Mouse (Mus musculus): Measurements from ENCODE around the gene Vps13d. TPM values are rescaled to one million over a fixed set of nuclear protein-coding genes. Genes with fewer than 3 reads are reported as not detected.
A peak's percentile ranks its signal among the peaks of the same experiment; 100 is the strongest.

Gene Vps13d
- polyA plus RNA-seq, 2 experiments from 2014 or later = 19.0 to 20.6 TPM

DNA sequence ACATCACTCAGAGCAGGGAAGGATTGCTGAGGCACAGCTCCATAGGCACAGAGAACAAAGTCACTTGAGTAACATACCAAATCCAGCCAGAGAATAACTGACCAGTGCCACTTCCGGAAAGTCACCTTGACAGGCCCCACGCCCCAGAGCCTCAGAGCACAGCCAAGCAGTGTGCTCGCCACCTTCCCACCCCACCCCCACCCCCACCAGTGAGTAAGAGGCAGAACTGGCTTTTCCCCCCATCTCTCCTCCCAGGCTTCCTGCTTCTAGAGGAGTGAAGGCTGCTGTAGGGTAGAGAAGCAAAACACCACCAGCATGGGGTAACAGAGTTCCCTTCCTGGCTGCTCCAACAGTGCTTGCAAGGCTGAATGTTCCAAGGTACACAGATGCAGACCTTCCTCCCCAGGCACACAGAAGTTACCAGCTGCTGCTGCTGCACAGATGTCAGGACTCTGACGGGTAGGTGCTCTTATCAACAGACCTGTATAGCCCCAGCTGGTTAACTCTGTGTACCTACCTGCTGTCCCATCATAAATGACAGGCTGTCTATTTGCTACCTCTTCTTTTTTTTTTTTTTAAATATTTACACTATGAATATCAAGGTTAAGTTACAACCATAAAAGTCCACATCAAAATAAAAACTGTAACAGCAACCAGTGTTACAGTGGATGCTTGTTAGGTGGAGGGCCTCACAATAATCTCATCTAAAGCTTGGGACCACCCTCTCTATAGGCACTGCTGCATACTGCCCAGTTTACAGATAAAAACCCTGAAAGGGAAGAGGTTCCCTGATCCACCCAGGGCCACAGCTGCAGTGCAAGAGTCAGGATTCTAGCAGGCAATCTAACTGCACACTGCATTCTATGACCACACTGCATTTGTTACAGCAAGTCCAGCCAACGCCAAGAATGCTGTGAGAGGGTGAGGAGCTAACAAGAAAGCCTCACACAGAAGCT lies 47.5 kb downstream of the Vps13d start:
- ATAC-seq = no peak

DNA sequence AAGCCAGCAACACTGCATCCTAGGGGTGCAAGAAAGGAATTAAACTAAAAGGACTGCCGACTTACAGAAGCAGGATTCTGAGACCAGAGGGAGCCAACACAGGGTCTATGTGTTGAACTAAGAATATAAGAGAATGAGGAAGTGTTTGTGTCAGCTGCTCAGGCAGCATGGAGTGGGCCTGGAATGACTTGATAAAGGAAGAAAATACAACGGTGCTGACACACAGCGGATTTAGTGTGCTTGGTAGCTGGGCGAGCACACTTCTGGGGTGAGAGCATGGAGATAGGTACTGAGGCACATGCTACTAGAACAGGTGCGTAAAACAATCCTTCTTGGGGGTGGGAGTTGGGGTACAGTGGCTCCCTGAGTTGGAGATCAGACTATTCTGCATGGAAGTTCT lies 51.3 kb downstream of the Vps13d start:
- no peak for ATAC-seq

DNA sequence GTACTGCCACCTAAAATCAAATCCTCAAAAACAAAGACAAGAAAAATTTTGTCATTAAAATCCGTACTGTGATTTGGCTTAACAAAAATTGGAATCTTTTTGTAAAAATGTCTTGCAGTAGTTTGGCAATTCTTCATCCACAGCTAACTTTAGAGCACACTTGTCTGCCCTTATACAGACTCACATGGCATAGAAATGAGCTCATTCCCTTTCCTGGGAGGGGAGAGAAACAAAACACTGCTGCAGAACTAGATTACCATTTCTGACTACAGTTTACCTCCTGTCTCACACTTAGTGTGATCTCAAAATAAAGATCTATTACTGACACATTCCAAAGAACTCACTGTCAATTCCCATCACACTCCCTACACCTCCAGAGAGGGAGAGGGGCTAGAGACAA lies 58.1 kb downstream of the Vps13d start:
- no peak for ATAC-seq

GRCm38 (mm10) chr4:145135473-145135872 lies 59.3 kb downstream of the Vps13d start:
- ATAC-seq = no peak

- ATAC-seq = no peak
Measured at GRCm38 (mm10) chr4:145130772-145131171, 64.0 kb downstream of the Vps13d start.

DNA sequence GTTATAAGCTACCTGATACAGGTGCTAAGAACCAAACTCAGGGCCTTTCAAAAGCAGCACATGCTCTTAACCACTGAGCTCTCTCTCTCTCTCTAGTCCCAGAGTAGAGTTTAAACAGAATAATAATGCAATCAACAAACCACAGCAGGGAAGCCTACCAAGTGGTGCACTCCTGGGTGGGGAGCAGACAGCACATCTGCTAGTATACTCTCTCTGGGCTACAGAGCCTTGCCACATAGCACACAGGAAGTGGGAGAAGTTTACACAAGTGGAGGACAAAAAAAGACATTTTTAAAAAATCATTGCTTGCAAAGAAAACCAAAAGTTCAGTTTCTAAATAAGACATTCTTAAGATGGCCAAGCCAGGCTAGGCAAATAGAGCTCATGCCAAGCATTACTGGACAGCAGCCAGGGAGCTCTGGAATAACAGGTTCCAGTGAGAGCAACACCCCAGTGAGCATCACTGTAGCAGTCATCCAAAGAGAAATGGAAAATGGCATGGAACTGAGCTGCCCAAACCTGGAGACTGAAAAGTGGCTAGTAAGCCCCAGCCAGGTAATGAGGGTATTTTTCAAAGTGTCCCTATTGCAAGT lies 64.8 kb downstream of the Vps13d start:
- ATAC-seq = no peak

DNA sequence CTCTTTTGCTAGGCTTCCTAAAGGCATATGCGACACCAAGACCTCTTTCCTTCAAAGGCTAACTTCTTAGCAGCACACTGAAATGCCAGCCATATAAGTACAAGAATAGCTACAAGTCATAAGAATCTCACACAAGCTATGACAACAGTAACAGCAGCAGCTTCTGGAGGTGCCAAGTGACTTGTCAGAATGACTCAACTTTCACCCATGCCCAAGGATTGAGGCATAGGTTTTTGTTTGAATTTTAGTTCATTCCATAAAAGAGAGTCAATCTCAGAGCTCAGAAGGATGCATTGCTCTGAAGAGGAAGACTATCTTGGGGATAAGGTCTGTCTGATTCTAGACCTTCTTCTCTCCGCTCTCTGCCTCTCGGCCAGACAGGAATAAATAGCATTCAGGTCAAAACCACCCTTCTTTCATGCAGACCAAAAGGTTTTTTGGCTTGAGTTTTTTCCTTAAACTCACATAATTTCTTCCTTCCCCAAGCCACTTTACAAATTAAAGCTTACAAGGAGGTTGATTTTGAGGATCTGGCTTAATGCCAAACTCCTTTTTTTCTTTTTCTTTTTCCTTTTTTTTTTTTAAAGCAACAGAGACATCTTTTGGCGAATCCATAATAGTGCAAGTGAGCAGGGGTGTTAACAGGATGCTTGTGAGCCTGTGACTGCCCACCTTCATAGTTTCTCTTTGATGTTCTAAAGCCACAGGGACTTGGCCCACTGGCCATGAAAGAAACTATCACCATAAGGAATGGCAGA lies 69.2 kb downstream of the Vps13d start:
- no peak for ATAC-seq

DNA sequence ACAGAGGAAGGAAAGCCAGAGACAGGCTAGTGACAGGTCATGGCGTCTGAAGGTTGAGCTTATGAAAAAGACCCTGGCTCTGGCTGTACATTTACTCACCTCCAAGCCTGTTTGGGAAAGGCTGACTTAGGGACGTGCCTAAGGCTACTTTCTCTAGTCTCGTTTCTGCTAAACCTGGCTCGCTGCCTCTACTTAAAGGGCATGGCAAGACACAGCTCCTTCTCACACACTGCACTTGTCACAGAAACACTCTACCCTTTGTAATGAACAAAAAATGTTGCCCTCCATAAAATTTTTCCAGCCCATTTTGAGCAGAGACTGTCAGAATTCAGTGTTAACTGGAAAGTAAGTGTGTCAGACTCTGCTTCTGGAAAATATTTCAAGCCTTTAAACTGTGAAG lies 70.4 kb downstream of the Vps13d start:
- ATAC-seq = no peak

- ATAC-seq = no peak
Measured at GRCm38 (mm10) chr4:145111641-145112040, 83.2 kb downstream of the Vps13d start.

GRCm38 (mm10) chr4:145110736-145111135 lies 84.1 kb downstream of the Vps13d start:
- ATAC-seq = no peak

- no peak for ATAC-seq
Measured at GRCm38 (mm10) chr4:145106796-145107195, 88.0 kb downstream of the Vps13d start.

DNA sequence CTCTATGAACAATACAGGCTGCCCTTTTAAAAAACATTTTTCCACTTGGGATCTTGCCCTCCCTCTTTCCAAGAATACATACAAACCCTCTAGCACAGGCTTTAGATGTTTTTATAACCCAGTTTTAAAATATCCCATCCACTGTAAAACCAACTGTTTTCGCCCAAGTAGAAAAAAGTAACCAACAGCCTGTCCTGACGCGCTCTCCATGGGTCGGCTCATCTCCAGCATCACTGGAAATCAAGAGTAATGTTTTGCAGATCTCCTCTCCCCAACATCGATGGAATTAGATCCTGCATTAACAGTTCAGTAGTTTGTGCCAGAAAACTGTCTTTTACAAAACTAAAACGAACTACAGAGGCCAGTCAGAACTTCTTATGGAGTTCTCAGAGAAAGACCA lies 89.5 kb downstream of the Vps13d start:
- ATAC-seq = no peak

DNA sequence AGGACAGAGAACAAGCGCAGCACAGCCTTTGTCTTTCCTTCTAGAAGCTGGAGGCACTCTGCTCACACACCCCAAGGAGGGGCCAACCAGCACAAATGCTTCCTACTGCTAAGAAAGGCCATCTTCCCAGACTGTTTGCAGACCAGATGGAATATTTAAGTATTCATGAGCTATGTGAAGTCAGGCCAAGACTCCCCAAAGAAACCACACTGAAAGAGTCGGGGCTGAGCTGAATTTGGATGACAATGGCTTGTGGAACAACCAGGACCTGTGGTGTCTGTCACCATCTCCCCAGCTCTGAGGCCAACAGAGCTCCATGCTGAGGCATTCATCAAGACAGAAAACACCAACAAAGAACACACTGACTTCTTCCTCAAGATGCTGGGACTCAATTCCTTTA lies 89.9 kb downstream of the Vps13d start:
- no peak for ATAC-seq

- ATAC-seq = no peak
Measured at GRCm38 (mm10) chr4:145103617-145104016, 91.2 kb downstream of the Vps13d start.

DNA sequence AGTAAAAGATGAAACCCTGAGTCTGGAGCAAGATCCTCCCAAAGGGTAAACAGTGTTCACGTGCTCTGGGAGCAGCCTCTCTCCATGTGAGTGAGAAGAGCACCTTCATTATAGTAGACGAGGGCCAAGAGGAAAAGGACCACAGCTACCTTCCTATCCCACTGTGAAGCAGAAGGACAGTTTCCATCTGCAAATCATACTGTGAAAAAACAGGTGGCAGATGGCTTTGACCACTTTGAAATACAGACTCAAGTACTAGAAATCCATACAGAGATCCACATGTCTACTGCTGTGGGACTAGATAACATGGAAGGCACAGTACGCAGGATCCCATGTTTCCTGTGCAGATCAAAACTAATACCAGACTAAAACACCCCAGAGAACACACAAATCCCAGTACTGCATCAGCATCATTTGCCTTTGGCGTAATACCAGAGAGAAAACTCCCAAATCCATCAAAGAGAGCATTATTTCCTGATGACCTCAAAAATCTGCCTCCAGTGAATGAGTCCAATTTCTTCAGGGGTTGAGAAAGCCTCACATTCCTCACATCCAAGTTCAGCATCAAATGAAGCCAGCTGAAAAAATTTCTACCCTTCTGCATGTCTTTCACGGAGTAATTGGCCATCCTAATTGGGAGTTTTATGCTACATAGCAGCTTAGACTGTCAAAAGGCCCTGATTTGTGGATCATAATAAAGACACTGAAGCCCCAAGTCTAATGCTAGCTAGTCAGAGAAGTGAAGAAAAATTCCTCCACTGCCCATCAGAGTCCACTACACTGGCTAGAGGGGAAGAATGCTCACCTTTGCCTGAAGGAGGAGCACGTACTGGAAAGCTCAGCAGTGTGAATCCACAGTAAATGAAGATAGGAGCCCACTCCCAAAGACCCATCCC lies 92.7 kb downstream of the Vps13d start:
- no peak for ATAC-seq

DNA sequence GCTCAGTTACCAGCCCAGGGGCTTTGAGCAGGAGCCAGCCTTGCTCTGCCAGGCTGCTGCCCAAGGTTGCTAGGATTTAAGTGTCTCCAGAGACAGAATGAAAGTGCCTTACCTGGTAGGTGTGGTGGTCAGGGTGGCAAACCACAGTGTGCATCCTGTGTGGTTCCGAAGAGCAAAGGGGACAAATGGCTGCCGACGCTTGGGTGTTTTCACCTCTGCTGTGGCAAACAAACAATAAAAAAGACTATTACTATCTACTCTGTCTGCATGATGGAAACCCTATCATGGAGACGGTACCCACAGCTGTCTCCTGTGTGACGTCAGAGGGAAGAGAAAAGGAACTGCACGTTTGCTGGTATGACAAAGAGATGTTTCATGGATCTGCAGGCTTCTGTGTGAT lies 95.0 kb downstream of the Vps13d start:
- ATAC-seq = peak; percentile 23

- no peak for ATAC-seq
Measured at GRCm38 (mm10) chr4:145099344-145099743, 95.5 kb downstream of the Vps13d start.

DNA sequence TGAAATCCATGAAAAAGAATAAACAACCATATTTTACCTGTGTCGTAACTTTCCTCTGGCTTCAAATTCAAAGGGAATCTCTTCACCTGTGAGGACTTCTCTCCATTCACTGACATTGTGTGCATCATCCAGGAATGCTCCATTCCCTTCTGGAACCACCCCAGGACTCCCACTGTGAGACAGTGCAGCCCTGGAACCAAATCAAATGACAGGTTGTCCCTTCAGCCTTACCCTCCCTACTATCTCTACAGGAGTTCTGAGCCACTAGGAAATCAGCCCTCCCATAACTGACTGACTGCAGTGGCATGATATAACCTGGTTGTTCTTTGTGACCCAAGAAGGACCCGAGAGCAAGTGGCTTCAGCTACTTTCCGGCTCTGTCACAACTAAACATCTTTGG lies 96.8 kb downstream of the Vps13d start:
- no peak for ATAC-seq

DNA sequence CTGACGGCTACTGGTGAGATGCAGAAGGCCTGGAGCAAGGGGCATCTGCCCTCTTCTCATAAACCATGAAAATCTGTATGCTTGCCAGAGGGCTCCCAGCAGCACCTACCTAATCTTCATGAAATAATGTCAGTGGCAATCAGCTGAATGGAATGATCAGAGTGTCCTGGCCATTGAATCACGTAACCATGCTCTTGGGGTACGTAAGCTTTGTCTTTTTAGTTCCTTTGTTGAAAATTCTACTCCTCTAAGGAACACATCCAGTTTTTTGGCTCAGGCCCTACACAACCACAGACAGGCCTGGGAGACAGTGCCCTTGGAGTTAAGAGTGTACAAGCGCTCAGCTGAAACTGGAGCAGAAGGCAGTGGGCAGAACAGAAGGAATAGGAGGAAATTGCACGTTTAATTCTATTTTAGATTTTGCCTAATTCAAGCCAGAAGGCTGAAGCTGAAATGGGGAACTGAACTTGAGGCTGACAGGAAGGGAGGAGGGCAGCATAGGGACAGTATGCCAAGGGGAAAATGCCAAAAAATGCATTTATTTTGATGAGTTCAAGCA lies 98.2 kb downstream of the Vps13d start:
- no peak for ATAC-seq

DNA sequence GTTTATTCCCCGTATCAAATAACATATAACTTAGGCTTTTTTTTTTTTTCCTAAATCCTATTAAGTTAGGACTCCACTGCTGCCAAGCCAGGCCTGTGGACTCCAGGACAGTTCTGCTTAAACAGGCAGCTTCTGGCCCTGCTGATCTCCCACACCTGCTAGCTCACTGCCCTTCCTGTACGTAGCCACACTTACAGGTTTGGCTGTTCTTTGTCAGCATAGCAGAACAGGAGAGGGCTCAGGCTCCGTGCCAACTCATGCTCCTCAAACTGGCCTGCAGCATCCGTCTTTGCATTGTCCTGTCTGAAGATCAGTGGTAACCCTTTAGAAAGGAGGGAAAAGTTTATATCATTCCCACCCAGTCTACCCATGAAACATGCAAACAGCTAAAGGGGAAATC lies 108.3 kb downstream of the Vps13d start:
- ATAC-seq = no peak

DNA sequence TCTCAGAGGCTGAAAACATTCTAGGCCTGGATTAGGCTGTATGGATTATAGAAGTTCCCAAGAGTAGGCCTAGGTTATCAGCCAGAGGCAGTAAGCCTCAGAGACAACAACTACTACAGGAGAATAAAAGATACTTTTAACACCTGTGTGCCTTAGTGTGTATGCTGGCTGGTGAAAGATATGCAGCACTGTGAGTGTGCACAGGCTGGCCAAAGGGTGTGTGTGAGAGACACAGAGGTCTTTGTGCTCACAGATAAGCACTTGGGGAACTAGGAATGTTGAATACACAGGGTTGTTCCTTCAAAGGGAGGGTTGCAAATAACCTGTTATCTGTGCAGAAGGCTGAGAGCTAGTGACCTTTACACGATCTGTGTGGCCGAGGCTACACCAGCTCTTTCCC lies 115.5 kb downstream of the Vps13d start:
- ATAC-seq = no peak

DNA sequence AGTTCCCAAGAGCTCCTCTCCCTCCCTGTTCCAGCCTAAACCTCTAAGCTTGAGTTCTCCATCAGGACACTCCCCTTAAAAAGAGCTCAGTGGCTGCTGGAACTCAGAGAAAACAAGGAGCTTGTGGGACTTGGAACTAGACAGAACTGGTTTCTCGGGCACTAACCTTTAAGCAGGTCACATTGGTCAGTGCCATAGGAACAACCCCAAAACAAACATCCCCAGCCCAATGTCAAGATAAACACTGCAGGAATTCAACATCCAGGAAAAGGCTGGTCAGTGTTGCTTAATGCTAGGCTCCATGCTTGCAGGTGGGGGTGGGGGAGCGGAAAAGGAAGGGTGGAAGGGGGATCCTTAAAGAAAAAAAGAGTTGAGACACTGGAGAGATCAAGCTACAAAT lies 120.5 kb downstream of the Vps13d start:
- ATAC-seq = no peak
